Mouse (Mus musculus): ENCODE measurements around the gene Rpl6. TPM values are rescaled to one million over a fixed set of nuclear protein-coding genes. Genes with fewer than 3 reads are reported as not detected.
"Not testable (repeated sequence)": the region's sequence is repeated elsewhere in the genome, so short reads cannot be mapped to it uniquely, and the experiment has no call there.

Rpl6 gene
- polyA plus RNA-seq, 1 experiment from 2014 or later: 464 TPM

- H3K9me3 ChIP-seq (ENCODE audit: control insufficient read depth, low read length): no peaks in the 10 kb centered on the region
- ATAC-seq (ENCODE audit: low FRiP score, low TSS enrichment) (no peak), DNase-seq (ENCODE audit: low spot score) (no peak)
- no peaks in the 10 kb centered on the region; the same call in 1 of the 2 replicates for H3K4me1 ChIP-seq (replicated peaks; ENCODE audit: control insufficient read depth, insufficient read depth)
- no peaks in the 10 kb centered on the region for H3K27me3 ChIP-seq (ENCODE audit: control insufficient read depth, insufficient read depth, low read length)
- no peak overlapping the region for H3K4me3 ChIP-seq (ENCODE audit: low read depth, low read length)
- TF ChIP-seq EP300 (optimal IDR thresholded peaks at IDR 0.05) (no peak), CTCF (IDR thresholded peaks at IDR 0.05; ENCODE audit: low read depth) (no peak)
- 82% methylated on average over 1 of the region's 1 CpGs for WGBS
- H3K27ac ChIP-seq (replicated peaks): no peak overlapping the region
- no peak overlapping the region for H3K4me2 ChIP-seq (replicated peaks; ENCODE audit: low read depth)
- no peak overlapping the region for H3K9ac ChIP-seq (ENCODE audit: low read length)
- H3K36me3 ChIP-seq (ENCODE audit: control insufficient read depth, insufficient read depth, low read length): peaks cover 27% of the 10 kb centered on the region
Observed at GRCm38 (mm10) chr5:121210601-121210924, 6.3 kb downstream of the Rpl6 start.

GRCm38 (mm10) chr5:121212108-121212507 is 7.8 kb downstream of the Rpl6 start:
- no peaks in the 10 kb centered on the region for H3K4me1 ChIP-seq (replicated peaks; ENCODE audit: control insufficient read depth, insufficient read depth)
- DNase-seq (ENCODE audit: low spot score) (no peak), ATAC-seq (ENCODE audit: low FRiP score, low TSS enrichment) (no peak)
- H3K9ac ChIP-seq (ENCODE audit: low read length): no peak overlapping the region
- TF ChIP-seq CTCF (IDR thresholded peaks at IDR 0.05; ENCODE audit: low read depth) (no peak), EP300 (optimal IDR thresholded peaks at IDR 0.05) (no peak)
- no peak overlapping the region for H3K4me2 ChIP-seq (replicated peaks; ENCODE audit: low read depth)
- no peaks in the 10 kb centered on the region for H3K27me3 ChIP-seq (ENCODE audit: control insufficient read depth, insufficient read depth, low read length)
- WGBS: 89% methylated on average over 6 of the region's 6 CpGs
- no peaks in the 10 kb centered on the region for H3K9me3 ChIP-seq (ENCODE audit: control insufficient read depth, low read length)
- no peak overlapping the region for H3K4me3 ChIP-seq (ENCODE audit: low read depth, low read length)
- peaks cover 18% of the 10 kb centered on the region for H3K36me3 ChIP-seq (ENCODE audit: control insufficient read depth, insufficient read depth, low read length)
- no peak overlapping the region for H3K27ac ChIP-seq (replicated peaks)

DNA sequence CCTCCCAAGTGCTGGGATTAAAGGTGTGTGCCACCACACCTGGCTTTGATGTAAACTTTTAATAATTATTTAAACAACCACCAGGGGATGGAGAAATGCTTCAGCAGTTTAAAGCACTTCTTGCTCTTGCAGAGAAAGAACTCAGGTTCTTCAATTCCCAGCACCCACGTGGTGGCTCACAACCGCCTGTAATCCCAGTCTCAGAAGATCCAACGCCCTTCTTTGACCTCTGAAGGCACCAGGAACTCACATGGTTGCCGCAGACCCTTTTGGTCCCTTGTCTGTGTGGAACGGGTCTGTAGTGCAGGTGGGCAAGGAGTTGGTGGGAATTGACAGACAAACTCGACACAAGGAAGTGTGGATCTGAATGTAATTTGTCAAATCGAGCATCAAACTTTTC is 10.4 kb downstream of the Rpl6 start:
- H3K36me3 ChIP-seq (ENCODE audit: control insufficient read depth, insufficient read depth, low read length): peaks cover 6% of the 10 kb centered on the region
- H3K9me3 ChIP-seq (ENCODE audit: control insufficient read depth, low read length): no peaks in the 10 kb centered on the region
- WGBS: 45% methylated on average over 7 of the region's 7 CpGs
- H3K4me3 ChIP-seq (ENCODE audit: low read depth, low read length): no peak overlapping the region
- no peak overlapping the region for H3K27ac ChIP-seq (replicated peaks)
- no peak overlapping the region for H3K4me2 ChIP-seq (replicated peaks; ENCODE audit: low read depth)
- no peak for DNase-seq (ENCODE audit: low spot score)
- TF ChIP-seq CTCF (IDR thresholded peaks at IDR 0.05; ENCODE audit: low read depth) (no peak), EP300 (optimal IDR thresholded peaks at IDR 0.05) (no peak)
- no peaks in the 10 kb centered on the region for H3K27me3 ChIP-seq (ENCODE audit: control insufficient read depth, insufficient read depth, low read length)
- H3K4me1 ChIP-seq (replicated peaks; ENCODE audit: control insufficient read depth, insufficient read depth): no peaks in the 10 kb centered on the region
- ATAC-seq (ENCODE audit: low FRiP score, low TSS enrichment): no peak
- no peak overlapping the region for H3K9ac ChIP-seq (ENCODE audit: low read length)

GRCm38 (mm10) chr5:121215380-121216125 is 11.3 kb downstream of the Rpl6 start:
- Histone ChIP-seq H3K27me3 (ENCODE audit: control insufficient read depth, insufficient read depth, low read length) (no peaks in the 10 kb centered on the region), H3K4me1 (replicated peaks; ENCODE audit: control insufficient read depth, insufficient read depth) (no peaks in the 10 kb centered on the region), H3K9ac (ENCODE audit: low read length) (no peak overlapping the region), H3K4me3 (ENCODE audit: low read depth, low read length) (no peak overlapping the region), H3K4me2 (replicated peaks; ENCODE audit: low read depth) (no peak overlapping the region), H3K9me3 (ENCODE audit: control insufficient read depth, low read length) (no peaks in the 10 kb centered on the region), H3K27ac (replicated peaks) (no peak overlapping the region), H3K36me3 (ENCODE audit: control insufficient read depth, insufficient read depth, low read length) (peaks cover 6% of the 10 kb centered on the region)
- TF ChIP-seq CTCF (IDR thresholded peaks at IDR 0.05; ENCODE audit: low read depth) (peak; percentile 96), EP300 (optimal IDR thresholded peaks at IDR 0.05) (no peak)
- DNase-seq (ENCODE audit: low spot score): peak; percentile 76
- no peak for ATAC-seq (ENCODE audit: low FRiP score, low TSS enrichment)
- 45% methylated on average over 13 of the region's 13 CpGs for WGBS

DNA sequence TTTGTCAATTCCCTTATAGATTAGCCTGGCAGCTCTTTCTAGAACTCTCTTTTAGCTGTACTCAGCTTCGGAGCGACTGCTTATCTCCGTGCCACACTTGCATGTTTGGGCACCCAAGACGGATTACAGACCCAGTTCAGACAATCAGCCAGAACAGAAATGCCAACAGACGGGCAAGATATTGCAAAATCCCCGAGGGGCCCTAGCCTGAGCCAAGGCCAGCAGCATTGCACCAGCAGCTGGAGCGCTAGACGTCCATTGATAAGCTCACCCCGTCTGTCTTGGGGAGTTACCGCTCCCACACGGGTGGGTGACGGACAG is 11.8 kb downstream of the Rpl6 start:
- WGBS: 66% methylated on average over 12 of the region's 12 CpGs
- no peaks in the 10 kb centered on the region for H3K4me1 ChIP-seq (replicated peaks; ENCODE audit: control insufficient read depth, insufficient read depth)
- TF ChIP-seq EP300 (optimal IDR thresholded peaks at IDR 0.05) (no peak), CTCF (IDR thresholded peaks at IDR 0.05; ENCODE audit: low read depth) (no peak)
- H3K27ac ChIP-seq (replicated peaks): no peak overlapping the region
- H3K9me3 ChIP-seq (ENCODE audit: control insufficient read depth, low read length): no peaks in the 10 kb centered on the region
- ATAC-seq (ENCODE audit: low FRiP score, low TSS enrichment): no peak
- peaks cover 6% of the 10 kb centered on the region for H3K36me3 ChIP-seq (ENCODE audit: control insufficient read depth, insufficient read depth, low read length)
- H3K4me3 ChIP-seq (ENCODE audit: low read depth, low read length): no peak overlapping the region
- no peak overlapping the region for H3K9ac ChIP-seq (ENCODE audit: low read length)
- H3K4me2 ChIP-seq (replicated peaks; ENCODE audit: low read depth): no peak overlapping the region
- DNase-seq (ENCODE audit: low spot score): no peak
- H3K27me3 ChIP-seq (ENCODE audit: control insufficient read depth, insufficient read depth, low read length): no peaks in the 10 kb centered on the region

GRCm38 (mm10) chr5:121216584-121217312 is 12.5 kb downstream of the Rpl6 start:
- H3K27ac ChIP-seq (replicated peaks); DNase-seq (ENCODE audit: low spot score); H3K36me3 ChIP-seq (ENCODE audit: control insufficient read depth, insufficient read depth, low read length); H3K4me3 ChIP-seq (ENCODE audit: low read depth, low read length); ATAC-seq (ENCODE audit: low FRiP score, low TSS enrichment); H3K9me3 ChIP-seq (ENCODE audit: control insufficient read depth, low read length); H3K9ac ChIP-seq (ENCODE audit: low read length); H3K27me3 ChIP-seq (ENCODE audit: control insufficient read depth, insufficient read depth, low read length); H3K4me2 ChIP-seq (replicated peaks; ENCODE audit: low read depth); H3K4me1 ChIP-seq (replicated peaks; ENCODE audit: control insufficient read depth, insufficient read depth): not testable (repeated sequence)
- 88% methylated on average over 9 of the region's 9 CpGs for WGBS

All from stomach, postnatal 0 days (tissue).